Mouse (Mus musculus) brain, embryonic 14.5 days (tissue): ENCODE data around the gene A430078G23Rik.

Experiments used
- CTCF ChIP-seq: fragments of 200-500 bp; IDR thresholded peaks from 2 replicates; pipeline ENCODE4 v1.5.1; 2012; ENCODE audit warnings: inconsistent platforms, mild to moderate bottlenecking, moderate library complexity, borderline replicate concordance; ENCODE audit not compliant: insufficient read depth, insufficient read length; ENCODE audit errors: extremely low read depth
- POLR2A ChIP-seq: fragments of 200-500 bp; IDR thresholded peaks from 2 replicates; pipeline ENCODE4 v1.6.1; 2012; ENCODE audit warnings: mild to moderate bottlenecking, inconsistent platforms, borderline replicate concordance; ENCODE audit not compliant: poor library complexity, insufficient read depth, insufficient read length, severe bottlenecking; ENCODE audit errors: extremely low read depth

DNA sequence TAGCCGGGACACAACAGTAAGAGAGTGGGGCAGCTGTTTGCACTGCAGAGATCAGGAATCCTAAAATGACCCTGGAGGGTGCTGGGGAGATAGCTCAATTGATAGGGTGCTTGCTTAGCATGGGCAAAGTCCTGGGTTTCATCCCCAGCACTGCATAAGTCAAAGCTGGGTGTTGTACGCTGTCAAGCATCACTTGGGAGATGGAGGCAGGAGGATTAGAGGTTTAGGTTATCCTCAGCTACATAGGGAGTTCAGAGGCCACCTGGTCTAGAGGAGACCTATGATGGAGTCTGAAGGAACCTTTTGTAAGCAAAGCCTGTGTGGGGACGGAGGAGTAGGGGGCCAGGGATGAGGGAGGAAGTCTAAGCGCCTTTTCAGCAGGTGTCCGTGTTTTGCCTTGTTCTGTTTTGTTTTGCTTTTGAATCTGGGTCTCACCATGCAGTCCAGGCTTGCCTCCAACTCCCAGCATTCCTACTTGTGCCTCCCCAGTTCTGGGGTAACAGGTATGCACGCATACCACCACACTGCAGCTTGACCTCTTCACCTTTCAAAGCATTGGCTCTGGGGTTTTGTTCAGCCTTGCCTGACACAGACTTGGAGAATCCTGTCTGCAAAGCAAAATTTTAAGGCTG, 712 bp downstream of the A430078G23Rik start:
- TF ChIP-seq POLR2A, result no peak
- TF ChIP-seq CTCF, result no peak
